9 mouse cellular contexts compared by ENCODE assay signal in the genomic region with DNA sequence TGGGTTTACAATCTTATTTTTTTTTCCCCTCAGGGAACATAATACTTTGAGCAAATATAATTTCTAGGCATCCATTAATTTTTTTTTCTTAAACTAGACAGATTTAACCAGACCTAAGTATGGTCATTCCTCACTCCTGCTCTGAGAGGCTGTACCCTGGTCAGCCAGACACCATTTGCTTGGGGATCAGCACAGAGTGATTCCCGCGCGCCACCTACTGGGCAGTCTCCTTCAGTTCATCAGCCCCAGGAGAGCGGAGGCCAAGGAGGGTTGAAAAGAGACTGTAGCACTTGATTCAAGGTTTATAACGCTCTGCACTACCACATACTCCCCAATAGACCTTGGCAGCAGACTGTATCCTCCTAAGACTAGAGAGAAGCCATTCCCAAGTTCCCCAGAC.
DNase-seq lines count a peak whose midpoint lies in the region; ATAC-seq and TF ChIP-seq lines count a peak whose summit lies in the region.
"Had no signal": no experiment of that assay in that cellular context is flagged by ENCODE, and none has a peak within 500 bp of the region (broad histone marks: within the 10 kb centered on the region; RNA-seq: fewer than 3 reads in every experiment).

No protein-coding gene starts in this region.

- peak; percentile 64 for DNase-seq in MN1 (ENCODE audit: low spot score)
- peak; percentile 62 for DNase-seq in cerebellum, adult 11 months
- peak; percentile 82 for DNase-seq in forebrain, embryonic 14.5 days (ENCODE audit: low spot score)
- peak; percentile 68 to 79 for DNase-seq in heart, postnatal 36 days
- DNase-seq in layer of hippocampus, adult 18-20 months (ENCODE audit: low spot score in 2 of 2), result peak; percentile 45 to 80
- DNase-seq in lung, embryonic 14.5 days, result peak; percentile 89
- peak; percentile 79 for DNase-seq in ovary, postnatal 36 days (ENCODE audit: low spot score)

- no peak overlapping the region for H3K4me3 ChIP-seq in forebrain, embryonic 14.5 days (ENCODE audit: low read depth, low read length)
- H3K4me3 ChIP-seq in lung, embryonic 14.5 days (ENCODE audit: low read depth, low read length), result no peak overlapping the region
- H3K4me3 ChIP-seq: stomach, embryonic 15.5 days had no signal

- no peaks in the 10 kb centered on the region for H3K27me3 ChIP-seq in forebrain, embryonic 14.5 days (replicated peaks; ENCODE audit: control insufficient read depth, insufficient read depth, low read length)
- no peaks in the 10 kb centered on the region; the same call in 1 of the 2 replicates for H3K27me3 ChIP-seq in lung, embryonic 14.5 days (ENCODE audit: insufficient read depth, low read length)
- H3K27me3 ChIP-seq: stomach, embryonic 15.5 days had no signal

- no peak overlapping the region for H3K27ac ChIP-seq in forebrain, embryonic 14.5 days (ENCODE audit: low read depth, low read length)
- no peak overlapping the region for H3K27ac ChIP-seq in lung, embryonic 14.5 days (ENCODE audit: low read depth)
- H3K27ac ChIP-seq: stomach, embryonic 15.5 days had no signal

- ATAC-seq in forebrain, embryonic 14.5 days, result peak; percentile 87
- peak; percentile 86; the same call in 1 of the 2 replicates for ATAC-seq in lung, embryonic 14.5 days (ENCODE audit: insufficient read depth)
- no peak for ATAC-seq in erythroblast, adult 5-6 weeks (replicated peaks; ENCODE audit: low FRiP score, poor library complexity, severe bottlenecking)

- intact Hi-C loops in heart, postnatal 36 days (cut with DNase I), result loop anchor here (1.0 to 5.0 kb wide), 3 partner anchors 141 to 1281 kb away; no protein-coding TSS in a partner anchor

- H3K4me1 ChIP-seq in forebrain, embryonic 14.5 days (ENCODE audit: control insufficient read depth, insufficient read depth, low read length), result no peaks in the 10 kb centered on the region
- no peaks in the 10 kb centered on the region for H3K4me1 ChIP-seq in lung, embryonic 14.5 days (ENCODE audit: insufficient read depth)
- H3K4me1 ChIP-seq: stomach, embryonic 15.5 days had no signal

- 2% methylated on average over 5 of the region's 5 CpGs for WGBS in forebrain, embryonic 14.5 days
- 2% methylated on average over 5 of the region's 5 CpGs for WGBS in lung, embryonic 14.5 days

- TF ChIP-seq CTCF in lung, embryonic 14.5 days (IDR thresholded peaks at IDR 0.05; ENCODE audit: low read depth), result peak; percentile 93

- H3K4me2 ChIP-seq in forebrain, embryonic 14.5 days (ENCODE audit: low read length), result no peak overlapping the region
- H3K4me2 ChIP-seq in lung, embryonic 14.5 days, result no peak overlapping the region
- H3K4me2 ChIP-seq: stomach, embryonic 15.5 days had no signal

- H3K9me3 ChIP-seq in forebrain, embryonic 14.5 days (replicated peaks; ENCODE audit: control insufficient read depth, low read length), result no peaks in the 10 kb centered on the region
- no peaks in the 10 kb centered on the region for H3K9me3 ChIP-seq in lung, embryonic 14.5 days (ENCODE audit: low read depth, low read length)
- H3K9me3 ChIP-seq: stomach, embryonic 15.5 days had no signal

- H3K36me3 ChIP-seq in forebrain, embryonic 14.5 days (ENCODE audit: control insufficient read depth, insufficient read depth, low read length), result no peaks in the 10 kb centered on the region
- H3K36me3 ChIP-seq in lung, embryonic 14.5 days (ENCODE audit: insufficient read depth), result no peaks in the 10 kb centered on the region
- H3K36me3 ChIP-seq: stomach, embryonic 15.5 days had no signal

- H3K9ac ChIP-seq in forebrain, embryonic 14.5 days (ENCODE audit: low read length), result no peak overlapping the region
- H3K9ac ChIP-seq in lung, embryonic 14.5 days, result no peak overlapping the region
- H3K9ac ChIP-seq: stomach, embryonic 15.5 days had no signal
